Mouse (Mus musculus) lung, embryonic 14.5 days (tissue): ENCODE data around the gene Lat2. TPM values are rescaled to one million over a fixed set of nuclear protein-coding genes. Genes with fewer than 3 reads are reported as not detected.

Source experiments
- ATAC-seq: fragments of 200-750 bp; cut with Nextera tagmentation; 2 replicates; pipeline ENCODE4 v1.8.0; 2017; ENCODE audit warnings: mild to moderate bottlenecking, moderate TSS enrichment, moderate library complexity; ENCODE audit not compliant: insufficient read depth
- DNase-seq: peaks from one replicate; pipeline ENCODE4 v3.0.0-alpha.2; 2015
- H3K27ac ChIP-seq: fragments of 300-500 bp; sonication (generic); 2 replicates; pipeline ENCODE4 v1.5.1; 2014; ENCODE audit warnings: low read depth, mild to moderate bottlenecking, moderate library complexity
- H3K27me3 ChIP-seq: fragments of 300-500 bp; sonication (generic); 2 replicates; pipeline ENCODE4 v1.6.1; 2014; ENCODE audit warnings: low read length, control low read depth; ENCODE audit not compliant: insufficient read depth
- H3K36me3 ChIP-seq: fragments of 300-500 bp; sonication (generic); 2 replicates; pipeline ENCODE4 v1.6.1; 2014; ENCODE audit warnings: control low read depth; ENCODE audit not compliant: insufficient read depth
- H3K4me1 ChIP-seq: fragments of 300-500 bp; sonication (generic); 2 replicates; pipeline ENCODE4 v1.6.1; 2014; ENCODE audit warnings: antibody characterized with exemption, control low read depth; ENCODE audit not compliant: insufficient read depth
- H3K4me2 ChIP-seq: fragments of 300-500 bp; sonication (generic); 2 replicates; pipeline ENCODE4 v1.6.1; 2014; ENCODE audit warnings: mild to moderate bottlenecking
- H3K4me3 ChIP-seq: fragments of 300-500 bp; sonication (generic); 2 replicates; pipeline ENCODE4 v1.5.1; 2014; ENCODE audit warnings: low read depth, low read length
- H3K9ac ChIP-seq: fragments of 300-500 bp; sonication (generic); 2 replicates; pipeline ENCODE4 v1.6.1; 2014
- H3K9me3 ChIP-seq: fragments of 300-500 bp; sonication (generic); 2 replicates; pipeline ENCODE4 v1.6.1; 2016; ENCODE audit warnings: low read depth, low read length, control low read depth
- CTCF ChIP-seq: IDR thresholded peaks from 2 replicates; pipeline ENCODE4 v1.5.1; 2016; ENCODE audit warnings: antibody characterized with exemption, low read depth
- WGBS: fragments of 180-500 bp; shearing (Covaris S2); extraction: QIAGEN DNeasy Blood & Tissue Kit; methylation state at CpG from one replicate; pipeline ENCODE4 v1.1.7; 2014; 5-methylcytosine and 5-hydroxymethylcytosine counted together
- polyA plus RNA-seq: library from polyadenylated mRNA; unstranded; fragments of >200 nt; fragmentation: Nextera tagmentation; extraction: Ambion mirVana; gene quantifications from 2 replicates; pipeline ENCODE4 v1.2.1, GENCODE M21; 2014

The Lat2 gene
- polyA plus RNA-seq, 1 experiment from 2014 or later = 2.1 TPM

DNA sequence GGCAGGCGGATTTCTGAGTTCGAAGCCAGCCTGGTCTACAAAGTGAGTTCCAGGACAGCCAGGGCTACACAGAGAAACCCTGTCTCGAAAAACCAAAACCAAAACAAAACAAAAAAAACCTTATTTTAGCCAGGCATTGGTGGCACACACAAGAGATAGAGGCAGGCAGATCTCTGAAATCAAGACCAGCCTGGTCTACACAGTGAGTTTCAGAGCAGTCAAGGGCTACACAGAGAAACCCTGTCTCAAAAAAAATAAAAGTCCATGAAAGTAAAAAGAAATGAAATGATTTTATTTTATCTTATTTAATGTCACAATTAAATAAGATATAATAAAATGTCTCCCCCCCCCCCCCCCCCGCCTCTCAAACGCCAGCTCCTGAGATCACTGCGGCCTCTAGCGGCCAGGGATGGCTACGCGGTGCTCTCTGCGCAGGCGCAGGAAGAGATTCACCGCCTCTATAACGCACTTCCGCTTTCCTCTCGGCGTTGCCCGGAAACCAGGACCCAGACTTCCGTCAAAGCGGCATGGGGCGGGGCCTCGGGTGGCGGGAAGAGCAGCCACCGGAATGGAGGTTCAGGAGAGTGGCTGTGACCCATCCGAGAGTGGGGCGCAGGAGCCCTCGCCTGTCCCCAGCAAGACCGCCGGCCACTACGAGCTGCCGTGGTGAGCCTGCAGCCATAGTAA lies 32.5 kb downstream of the Lat2 start:
- Histone ChIP-seq H3K9me3 (no peaks in the 10 kb centered on the region), H3K27ac (no peak overlapping the region), H3K27me3 (no peaks in the 10 kb centered on the region), H3K4me1 (0 out of 2 replicates have a peak, but pooled peaks cover 7% of the 10 kb centered on the region), H3K36me3 (peaks cover 15% of the 10 kb centered on the region; the same call in 1 of the 2 replicates), H3K9ac (peak overlapping the region; percentile 69), H3K4me2 (peak overlapping the region; percentile 92), H3K4me3 (peak overlapping the region; percentile 86)
- ATAC-seq (peak; percentile 97), DNase-seq (peak; percentile 99)
- WGBS = 7% methylated on average over 30 of the region's 30 CpGs
- peak; percentile 86 for TF ChIP-seq CTCF

DNA sequence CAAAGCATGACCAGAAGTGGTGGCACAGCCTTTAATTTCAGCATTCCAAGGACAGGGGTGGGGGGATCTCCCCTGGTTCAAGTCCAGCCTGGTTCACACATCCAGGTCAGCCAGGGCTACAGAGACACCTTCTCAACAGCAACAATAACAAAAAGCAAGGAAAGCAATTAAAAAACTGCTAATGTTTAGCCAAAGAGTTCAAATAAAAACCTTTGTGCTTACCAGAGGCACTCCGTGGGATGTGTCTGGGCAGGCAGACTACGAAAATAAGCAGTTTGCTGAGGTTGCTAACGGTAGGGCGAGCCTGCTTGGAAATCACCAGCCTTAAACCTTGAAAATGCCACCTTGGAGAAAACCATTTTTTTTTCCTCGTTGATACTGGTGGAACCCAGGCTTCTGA lies 33.7 kb downstream of the Lat2 start, which contains the start of gene Rfc2:
Gene Rfc2 (plus strand): TSS at position 221 of the 400 bp plus-strand sequence.
- no peak within 1 kb of the TSS for H3K9ac ChIP-seq
- no peak within 1 kb of the TSS for H3K4me3 ChIP-seq
- no peaks in the 10 kb centered on the region for H3K9me3 ChIP-seq
- 0 out of 2 replicates have a peak, but pooled peaks cover 7% of the 10 kb centered on the region for H3K4me1 ChIP-seq
- TF ChIP-seq CTCF = no peak
- ATAC-seq (no peak), DNase-seq (no peak)
- H3K27ac ChIP-seq = no peak within 1 kb of the TSS
- peaks cover 9% of the 10 kb centered on the region; the same call in 1 of the 2 replicates for H3K36me3 ChIP-seq
- no peak within 1 kb of the TSS for H3K4me2 ChIP-seq
- 72% methylated on average over 5 of the region's 5 CpGs for WGBS
- H3K27me3 ChIP-seq = no peaks in the 10 kb centered on the region

DNA sequence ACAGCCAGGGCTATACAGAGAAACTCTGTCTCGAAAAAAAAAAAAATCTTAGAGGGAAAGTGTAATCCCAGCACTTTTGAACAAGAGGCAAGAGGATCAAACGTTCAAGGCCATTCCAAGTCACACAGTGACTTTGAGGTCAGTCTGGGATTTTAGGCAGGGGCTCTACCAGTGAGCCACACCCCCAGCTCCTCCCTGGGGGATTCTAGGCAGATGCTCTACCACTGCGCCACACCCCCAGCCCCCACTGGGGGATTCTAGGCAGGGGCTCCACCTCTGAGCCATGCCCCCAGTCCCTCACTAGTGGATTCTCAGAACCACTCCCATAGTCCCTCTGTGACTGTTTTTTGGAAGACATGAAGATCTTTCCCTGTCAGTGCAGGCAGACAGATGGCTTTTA lies 35.7 kb downstream of the Lat2 start:
- no peaks in the 10 kb centered on the region for H3K9me3 ChIP-seq
- 0 out of 2 replicates have a peak, but pooled peaks cover 1% of the 10 kb centered on the region for H3K36me3 ChIP-seq
- H3K4me2 ChIP-seq = no peak overlapping the region
- WGBS = 60% methylated on average over 3 of the region's 3 CpGs
- H3K4me3 ChIP-seq = no peak overlapping the region
- H3K9ac ChIP-seq = no peak overlapping the region
- ATAC-seq = no peak
- no peak for DNase-seq
- no peak overlapping the region for H3K27ac ChIP-seq
- no peak for TF ChIP-seq CTCF
- 0 out of 2 replicates have a peak, but pooled peaks cover 7% of the 10 kb centered on the region for H3K4me1 ChIP-seq
- no peaks in the 10 kb centered on the region for H3K27me3 ChIP-seq

DNA sequence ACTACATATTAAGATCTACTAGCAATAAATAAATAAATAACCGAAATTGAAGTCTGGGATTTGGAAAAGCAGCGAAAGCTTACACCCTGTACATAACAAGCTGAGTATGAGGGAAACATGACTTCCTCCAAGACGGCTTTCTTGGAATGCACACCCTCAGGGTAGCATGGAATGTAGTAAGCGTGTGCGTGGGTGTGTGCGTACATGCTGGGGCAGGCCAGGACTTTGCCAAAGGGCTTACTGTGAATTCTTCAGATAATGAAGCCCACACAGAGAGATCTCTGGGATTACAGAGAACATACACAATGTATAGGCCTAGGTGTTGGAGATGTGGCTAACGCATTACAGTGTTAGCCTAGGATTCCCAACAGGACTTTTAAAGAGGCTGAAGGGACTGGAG lies 37.3 kb downstream of the Lat2 start:
- ATAC-seq (no peak), DNase-seq (peak; percentile 20)
- Histone ChIP-seq H3K9ac (no peak overlapping the region), H3K27me3 (no peaks in the 10 kb centered on the region), H3K4me3 (no peak overlapping the region), H3K9me3 (no peaks in the 10 kb centered on the region), H3K36me3 (no peaks in the 10 kb centered on the region), H3K4me1 (no peaks in the 10 kb centered on the region), H3K27ac (no peak overlapping the region), H3K4me2 (no peak overlapping the region)
- 73% methylated on average over 7 of the region's 7 CpGs for WGBS
- TF ChIP-seq CTCF = no peak

DNA sequence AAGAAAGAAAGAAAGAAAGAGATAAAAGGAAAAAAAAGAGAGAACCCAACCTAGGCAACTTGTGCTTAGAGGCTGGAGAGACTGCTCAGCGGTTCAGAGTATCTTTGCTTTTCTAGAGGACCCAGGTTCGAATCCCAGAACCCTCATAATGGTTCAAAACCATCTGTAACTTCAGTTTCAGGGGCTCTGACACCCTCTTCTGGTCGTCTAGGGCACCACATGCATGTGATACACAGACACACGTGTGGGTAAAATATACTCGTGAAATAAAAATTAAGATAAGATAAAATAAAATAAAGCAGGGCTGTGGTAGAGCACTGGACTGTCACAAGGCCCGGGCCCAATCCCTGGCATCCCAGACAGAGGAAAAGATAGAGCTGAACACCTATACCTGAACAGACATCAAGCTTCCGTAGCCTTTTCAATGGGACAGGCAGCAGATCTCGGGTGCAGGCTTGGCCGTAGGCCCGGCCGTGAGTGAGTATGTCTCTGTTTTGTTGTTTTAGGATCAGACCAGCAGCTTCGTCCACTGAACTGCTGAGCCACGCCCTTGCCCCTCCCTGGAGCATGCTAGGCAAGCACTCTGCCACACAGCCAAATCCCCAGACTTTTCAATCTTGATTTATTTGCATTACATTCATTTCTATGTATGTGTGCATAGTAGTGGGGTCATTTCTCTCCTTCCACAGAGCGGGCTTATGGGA lies 38.2 kb downstream of the Lat2 start:
- no peak overlapping the region for H3K27ac ChIP-seq
- no peaks in the 10 kb centered on the region for H3K4me1 ChIP-seq
- H3K36me3 ChIP-seq = no peaks in the 10 kb centered on the region
- H3K9ac ChIP-seq = no peak overlapping the region
- no peak overlapping the region for H3K4me2 ChIP-seq
- 72% methylated on average over 14 of the region's 14 CpGs for whole genome bisulfite sequencing
- TF ChIP-seq CTCF = no peak
- no peak for DNase-seq
- no peaks in the 10 kb centered on the region for H3K27me3 ChIP-seq
- no peaks in the 10 kb centered on the region for H3K9me3 ChIP-seq
- no peak overlapping the region for H3K4me3 ChIP-seq
- no peak for ATAC-seq

DNA sequence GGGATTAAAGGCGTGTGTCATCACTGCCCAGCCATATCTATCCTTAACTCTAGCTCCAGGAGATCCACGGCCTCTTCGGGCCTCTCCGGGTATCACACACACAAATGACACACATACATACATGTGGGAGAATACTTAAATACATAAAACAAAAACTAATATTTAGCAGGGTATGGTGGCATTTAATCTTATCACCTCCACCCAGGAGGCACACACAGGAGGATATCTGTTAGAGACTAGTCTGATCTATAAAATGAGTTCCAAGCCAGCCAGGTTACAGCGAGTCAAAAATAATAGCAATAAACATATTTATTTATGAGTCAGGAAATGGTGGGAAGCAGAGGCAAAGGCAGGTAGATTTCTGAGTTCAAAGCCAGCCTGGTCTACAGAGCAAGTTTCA lies 39.0 kb downstream of the Lat2 start:
- no peak overlapping the region for H3K9ac ChIP-seq
- no peak overlapping the region for H3K4me3 ChIP-seq
- ATAC-seq (no peak), DNase-seq (no peak)
- H3K36me3 ChIP-seq = no peaks in the 10 kb centered on the region
- TF ChIP-seq CTCF = no peak
- H3K4me1 ChIP-seq = 0 out of 2 replicates have a peak, but pooled peaks cover 3% of the 10 kb centered on the region
- no peak overlapping the region for H3K27ac ChIP-seq
- no peak overlapping the region for H3K4me2 ChIP-seq
- no peaks in the 10 kb centered on the region for H3K27me3 ChIP-seq
- no peaks in the 10 kb centered on the region for H3K9me3 ChIP-seq
- WGBS = 94% methylated on average over 5 of the region's 5 CpGs
